Mouse (Mus musculus): ENCODE results near the gene Gm37419. TPM values are rescaled to one million over a fixed set of nuclear protein-coding genes. Genes with fewer than 3 reads are reported as not detected.

Gene Gm37419
- polyA plus RNA-seq, 1 experiment: not detected

- H3K4me1 ChIP-seq (ENCODE audit: control insufficient read depth, insufficient read depth, low read length): no peaks in the 10 kb centered on the region
- no peak overlapping the region for H3K4me3 ChIP-seq (ENCODE audit: insufficient read depth, low read length)
- H3K27ac ChIP-seq (ENCODE audit: insufficient read depth, low read length): no peak overlapping the region
- no peak for TF ChIP-seq CTCF (IDR thresholded peaks at IDR 0.05; ENCODE audit: extremely low read depth, insufficient read depth, low read length)
- TF ChIP-seq POLR2A (IDR thresholded peaks at IDR 0.05; ENCODE audit: extremely low read depth, insufficient read depth, low read length): no peak
These were observed 23.4 kb upstream of the Gm37419 start for GRCm38 (mm10) chr16:23964706-23965367.

- no peak overlapping the region for H3K4me3 ChIP-seq (ENCODE audit: insufficient read depth, low read length)
- TF ChIP-seq POLR2A (IDR thresholded peaks at IDR 0.05; ENCODE audit: extremely low read depth, insufficient read depth, low read length): no peak
- no peaks in the 10 kb centered on the region for H3K4me1 ChIP-seq (ENCODE audit: control insufficient read depth, insufficient read depth, low read length)
- H3K27ac ChIP-seq (ENCODE audit: insufficient read depth, low read length): no peak overlapping the region
These were observed 22.2 kb upstream of the Gm37419 start for GRCm38 (mm10) chr16:23966066-23966465.

- TF ChIP-seq CTCF (IDR thresholded peaks at IDR 0.05; ENCODE audit: extremely low read depth, insufficient read depth, low read length) (peak; percentile 37; the same call in 1 of the 2 replicates), POLR2A (IDR thresholded peaks at IDR 0.05; ENCODE audit: extremely low read depth, insufficient read depth, low read length) (no peak)
- H3K4me3 ChIP-seq (ENCODE audit: insufficient read depth, low read length): no peak overlapping the region
- H3K4me1 ChIP-seq (ENCODE audit: control insufficient read depth, insufficient read depth, low read length): no peaks in the 10 kb centered on the region
- H3K27ac ChIP-seq (ENCODE audit: insufficient read depth, low read length): no peak overlapping the region
These were observed 21.0 kb upstream of the Gm37419 start for GRCm38 (mm10) chr16:23967301-23967700.

- Histone ChIP-seq H3K4me3 (ENCODE audit: insufficient read depth, low read length) (no peak overlapping the region), H3K4me1 (ENCODE audit: control insufficient read depth, insufficient read depth, low read length) (no peaks in the 10 kb centered on the region), H3K27ac (ENCODE audit: insufficient read depth, low read length) (no peak overlapping the region)
- TF ChIP-seq POLR2A (IDR thresholded peaks at IDR 0.05; ENCODE audit: extremely low read depth, insufficient read depth, low read length) (no peak), CTCF (IDR thresholded peaks at IDR 0.05; ENCODE audit: extremely low read depth, insufficient read depth, low read length) (no peak)
These were observed 19.4 kb upstream of the Gm37419 start for GRCm38 (mm10) chr16:23968888-23969287.

- Histone ChIP-seq H3K27ac (ENCODE audit: insufficient read depth, low read length) (no peak overlapping the region), H3K4me1 (ENCODE audit: control insufficient read depth, insufficient read depth, low read length) (no peaks in the 10 kb centered on the region), H3K4me3 (ENCODE audit: insufficient read depth, low read length) (no peak overlapping the region)
- no peak for TF ChIP-seq CTCF (IDR thresholded peaks at IDR 0.05; ENCODE audit: extremely low read depth, insufficient read depth, low read length)
- no peak for TF ChIP-seq POLR2A (IDR thresholded peaks at IDR 0.05; ENCODE audit: extremely low read depth, insufficient read depth, low read length)
These were observed 18.4 kb upstream of the Gm37419 start for GRCm38 (mm10) chr16:23969919-23970318.

- no peak overlapping the region for H3K27ac ChIP-seq (ENCODE audit: insufficient read depth, low read length)
- TF ChIP-seq POLR2A (IDR thresholded peaks at IDR 0.05; ENCODE audit: extremely low read depth, insufficient read depth, low read length) (no peak), CTCF (IDR thresholded peaks at IDR 0.05; ENCODE audit: extremely low read depth, insufficient read depth, low read length) (no peak)
- no peak overlapping the region for H3K4me3 ChIP-seq (ENCODE audit: insufficient read depth, low read length)
- no peaks in the 10 kb centered on the region for H3K4me1 ChIP-seq (ENCODE audit: control insufficient read depth, insufficient read depth, low read length)
These were observed 16.0 kb upstream of the Gm37419 start for GRCm38 (mm10) chr16:23972126-23972740.

- H3K4me1 ChIP-seq (ENCODE audit: control insufficient read depth, insufficient read depth, low read length): no peaks in the 10 kb centered on the region
- H3K27ac ChIP-seq (ENCODE audit: insufficient read depth, low read length): no peak overlapping the region
- no peak overlapping the region for H3K4me3 ChIP-seq (ENCODE audit: insufficient read depth, low read length)
- TF ChIP-seq CTCF (IDR thresholded peaks at IDR 0.05; ENCODE audit: extremely low read depth, insufficient read depth, low read length) (no peak), POLR2A (IDR thresholded peaks at IDR 0.05; ENCODE audit: extremely low read depth, insufficient read depth, low read length) (no peak)
These were observed 15.4 kb upstream of the Gm37419 start for GRCm38 (mm10) chr16:23972901-23973300.

- TF ChIP-seq POLR2A (IDR thresholded peaks at IDR 0.05; ENCODE audit: extremely low read depth, insufficient read depth, low read length): no peak
- TF ChIP-seq CTCF (IDR thresholded peaks at IDR 0.05; ENCODE audit: extremely low read depth, insufficient read depth, low read length): no peak
These were observed 14.5 kb upstream of the Gm37419 start for GRCm38 (mm10) chr16:23973635-23974367.

GRCm38 (mm10) chr16:23976196-23976595, 12.1 kb upstream of the Gm37419 start:
- H3K4me1 ChIP-seq (ENCODE audit: control insufficient read depth, insufficient read depth, low read length): no peaks in the 10 kb centered on the region; the same call in 1 of the 2 replicates
- TF ChIP-seq POLR2A (IDR thresholded peaks at IDR 0.05; ENCODE audit: extremely low read depth, insufficient read depth, low read length): no peak
- TF ChIP-seq CTCF (IDR thresholded peaks at IDR 0.05; ENCODE audit: extremely low read depth, insufficient read depth, low read length): no peak
- no peak overlapping the region for H3K27ac ChIP-seq (ENCODE audit: insufficient read depth, low read length)
- no peak overlapping the region for H3K4me3 ChIP-seq (ENCODE audit: insufficient read depth, low read length)

More at GRCm38 (mm10) chr16:23973635-23974367, 14.5 kb upstream of the Gm37419 start:
- Histone ChIP-seq H3K27ac (ENCODE audit: insufficient read depth, low read length) (no peak overlapping the region), H3K4me3 (ENCODE audit: insufficient read depth, low read length) (no peak overlapping the region), H3K4me1 (ENCODE audit: control insufficient read depth, insufficient read depth, low read length) (no peaks in the 10 kb centered on the region)

All from cortical plate, adult 2 months (tissue).